Mouse (Mus musculus) C2C12 (cell line): ENCODE measurements around the gene Shisa6. TPM values are rescaled to one million over a fixed set of nuclear protein-coding genes. Genes with fewer than 3 reads are reported as not detected.

ENCODE experiments used
- H3K27me3 ChIP-seq: one replicate; pipeline ENCODE4 v1.6.1; 2011; ENCODE audit not compliant: control insufficient read depth, insufficient read depth, insufficient read length
- H3K36me3 ChIP-seq: one replicate; pipeline ENCODE4 v1.6.1; 2011; ENCODE audit not compliant: control insufficient read depth, insufficient read depth
- H3K4me3 ChIP-seq: one replicate; pipeline ENCODE4 v1.5.1; 2011; ENCODE audit warnings: mild to moderate bottlenecking, control low read depth; ENCODE audit not compliant: poor library complexity, insufficient read depth, severe bottlenecking
- H3K79me2 ChIP-seq: one replicate; pipeline ENCODE4 v1.6.1; 2011; ENCODE audit not compliant: control insufficient read depth, insufficient read depth
- H3K79me3 ChIP-seq: one replicate; pipeline ENCODE4 v1.6.1; 2011; ENCODE audit warnings: low read depth, control low read depth
- H3ac ChIP-seq: one replicate; pipeline ENCODE3; 2011; ENCODE audit warnings: low read depth; ENCODE audit not compliant: control insufficient read depth, insufficient read length
- CEBPB ChIP-seq: IDR thresholded peaks from one replicate; pipeline ENCODE4 v1.6.1; 2011; ENCODE audit warnings: low read depth, mild to moderate bottlenecking, control low read depth, moderate library complexity
- CTCF ChIP-seq: IDR thresholded peaks from one replicate; pipeline ENCODE4 v1.5.1; 2011; ENCODE audit not compliant: control insufficient read depth, insufficient read depth, insufficient read length
- FOSL1 ChIP-seq: IDR thresholded peaks from one replicate; pipeline ENCODE4 v1.8.0; 2011; ENCODE audit warnings: mild to moderate bottlenecking, low read length; ENCODE audit not compliant: poor library complexity, insufficient read depth, severe bottlenecking
- MAX ChIP-seq: IDR thresholded peaks from one replicate; pipeline ENCODE4 v1.6.1; 2011; ENCODE audit warnings: mild to moderate bottlenecking, control low read depth
- MYOD1 ChIP-seq: IDR thresholded peaks from one replicate; pipeline ENCODE4 v1.6.1; 2011; ENCODE audit warnings: low read depth; ENCODE audit not compliant: control insufficient read depth, insufficient read length
- MYOG ChIP-seq: IDR thresholded peaks from one replicate; pipeline ENCODE4 v1.6.1; 2011; ENCODE audit not compliant: control insufficient read depth, insufficient read length; ENCODE audit errors: extremely low read depth
- USF1 ChIP-seq: IDR thresholded peaks from one replicate; pipeline ENCODE4 v1.6.1; 2011; ENCODE audit warnings: low read depth, mild to moderate bottlenecking, control low read depth, moderate library complexity
- polyA plus RNA-seq: library from polyadenylated mRNA; unstranded; fragments of >200 nt; fragmentation: generic; extraction: Trizol; gene quantifications from one replicate; pipeline ENCODE4 v1.2.1, GENCODE M21; 2012; ENCODE audit warnings: missing spikeins

The Shisa6 gene
- polyA plus RNA-seq, 1 experiment: not detected

DNA sequence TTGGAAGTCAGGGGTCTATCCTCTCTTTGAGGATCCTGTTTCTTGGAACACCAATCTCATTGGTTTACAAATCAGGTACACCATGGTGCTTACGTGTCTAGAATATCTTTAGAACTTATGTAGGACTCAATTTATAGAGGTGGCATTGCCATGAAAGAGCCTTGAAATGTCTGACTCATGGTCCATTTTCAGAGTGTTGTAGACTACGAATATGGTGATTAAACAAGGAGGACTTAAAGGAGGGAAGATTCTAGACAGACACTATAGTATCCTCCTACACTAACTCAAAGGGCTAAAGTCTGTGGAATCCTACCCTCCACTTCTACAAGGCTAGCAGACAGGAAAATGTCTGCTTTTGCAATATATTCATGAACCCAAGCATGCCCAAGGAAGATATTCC is 265.6 kb downstream of the Shisa6 start:
- no peaks in the 10 kb centered on the region for H3K79me3 ChIP-seq
- no peaks in the 10 kb centered on the region for H3K36me3 ChIP-seq
- no peaks in the 10 kb centered on the region for H3K27me3 ChIP-seq
- no peak overlapping the region for H3ac ChIP-seq
- no peaks in the 10 kb centered on the region for H3K79me2 ChIP-seq
- TF ChIP-seq FOSL1: no peak
- TF ChIP-seq CEBPB: no peak
- no peak for TF ChIP-seq MYOG
- no peak for TF ChIP-seq CTCF
- TF ChIP-seq MYOD1: no peak
- no peak for TF ChIP-seq MAX
- no peak for TF ChIP-seq USF1
- no peak overlapping the region for H3K4me3 ChIP-seq

DNA sequence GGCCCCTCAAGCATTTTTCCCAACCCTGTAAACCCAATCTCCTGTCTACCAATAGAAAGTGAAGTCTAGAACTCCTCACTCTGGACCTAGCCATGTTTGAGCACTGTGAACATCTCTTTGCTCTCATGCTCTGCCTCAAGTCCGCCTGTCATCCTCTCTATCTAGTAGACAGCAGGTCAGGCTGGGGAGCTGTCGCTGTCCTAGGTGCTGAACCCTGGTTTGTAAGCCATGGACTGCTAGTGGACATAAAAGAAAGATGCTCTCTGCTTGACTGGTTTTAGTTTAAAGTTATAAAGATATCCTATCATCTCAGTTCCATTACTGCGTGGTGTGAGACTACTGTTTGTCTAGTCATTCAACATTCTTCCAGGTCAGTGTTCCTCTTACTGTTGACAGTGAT is 266.9 kb downstream of the Shisa6 start:
- TF ChIP-seq MYOD1 (no peak), MYOG (no peak), MAX (no peak), USF1 (no peak), CTCF (no peak)
- Histone ChIP-seq H3K79me2 (no peaks in the 10 kb centered on the region), H3K4me3 (no peak overlapping the region), H3K36me3 (no peaks in the 10 kb centered on the region), H3K27me3 (no peaks in the 10 kb centered on the region), H3K79me3 (no peaks in the 10 kb centered on the region), H3ac (no peak overlapping the region)

DNA sequence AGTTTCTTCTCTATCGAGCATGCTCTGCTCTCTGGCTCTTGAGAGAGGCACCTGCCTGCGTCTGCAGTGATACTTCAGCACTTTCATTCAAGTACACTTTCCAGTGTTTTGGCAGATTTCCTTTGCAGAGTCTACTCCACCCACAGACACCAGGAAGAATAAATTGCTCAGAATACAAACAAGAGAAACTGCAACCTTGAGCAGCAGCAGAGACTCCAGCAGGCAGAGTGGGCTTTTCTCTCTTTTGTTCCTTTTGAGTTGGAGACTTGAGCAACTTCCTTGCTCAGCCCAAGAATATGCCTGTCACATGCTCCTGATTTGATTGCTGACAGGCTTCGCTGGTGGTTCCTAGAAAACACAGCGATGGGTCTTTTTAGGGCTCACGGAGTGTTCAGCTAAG is 278.6 kb downstream of the Shisa6 start:
- Histone ChIP-seq H3K79me2 (no peaks in the 10 kb centered on the region), H3ac (no peak overlapping the region), H3K27me3 (no peaks in the 10 kb centered on the region), H3K79me3 (no peaks in the 10 kb centered on the region), H3K4me3 (no peak overlapping the region), H3K36me3 (no peaks in the 10 kb centered on the region)
- TF ChIP-seq FOSL1: no peak
- TF ChIP-seq MYOD1: no peak
- no peak for TF ChIP-seq CEBPB
- TF ChIP-seq MAX: no peak
- TF ChIP-seq MYOG: no peak
- TF ChIP-seq USF1: no peak
- TF ChIP-seq CTCF: no peak

DNA sequence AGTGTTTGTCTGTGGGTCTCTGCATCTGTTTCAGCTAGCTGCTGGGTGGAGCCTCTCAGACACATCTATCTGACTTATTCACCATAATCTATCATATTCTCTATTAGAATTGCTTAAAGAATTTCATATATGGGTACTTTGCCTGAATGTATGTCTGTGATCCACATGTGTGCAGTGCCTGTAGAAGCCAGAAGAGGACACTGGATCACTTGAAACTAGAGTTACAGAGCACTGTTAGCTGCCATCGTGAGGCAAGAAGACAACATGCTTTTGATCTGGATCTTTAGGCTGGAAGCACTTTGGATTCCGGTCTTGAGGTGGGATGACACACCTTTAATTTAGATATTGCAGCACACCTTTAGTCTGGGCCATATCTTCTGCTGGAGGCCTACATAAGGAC is 289.2 kb downstream of the Shisa6 start:
- Histone ChIP-seq H3K79me3 (no peaks in the 10 kb centered on the region), H3K36me3 (no peaks in the 10 kb centered on the region), H3K4me3 (no peak overlapping the region), H3ac (no peak overlapping the region), H3K79me2 (no peaks in the 10 kb centered on the region), H3K27me3 (no peaks in the 10 kb centered on the region)
- no peak for TF ChIP-seq CTCF
- no peak for TF ChIP-seq MYOD1
- no peak for TF ChIP-seq MAX
- no peak for TF ChIP-seq USF1
- no peak for TF ChIP-seq MYOG
- no peak for TF ChIP-seq FOSL1
- no peak for TF ChIP-seq CEBPB

DNA sequence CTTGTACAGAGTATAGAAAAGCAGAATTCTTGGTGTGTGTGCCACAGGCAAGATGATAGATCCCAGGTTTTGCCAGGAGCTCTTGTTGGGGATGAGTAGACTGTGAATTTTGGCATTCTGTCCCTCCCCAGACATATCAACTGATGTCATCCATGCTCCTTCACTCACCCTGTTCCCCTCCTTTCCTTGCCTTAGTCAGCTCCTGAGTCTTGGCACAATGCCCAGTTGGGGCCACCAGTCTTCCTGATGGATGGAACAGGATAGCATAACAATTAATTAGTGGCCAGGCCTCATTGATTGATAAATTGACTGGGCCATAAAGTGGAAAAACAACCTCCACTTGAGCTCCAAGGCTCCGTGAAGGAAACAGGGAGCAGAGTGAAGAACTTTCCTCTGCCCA is 292.9 kb downstream of the Shisa6 start:
- Histone ChIP-seq H3K4me3 (no peak overlapping the region), H3ac (no peak overlapping the region), H3K79me2 (no peaks in the 10 kb centered on the region), H3K27me3 (no peaks in the 10 kb centered on the region), H3K79me3 (no peaks in the 10 kb centered on the region), H3K36me3 (no peaks in the 10 kb centered on the region)
- TF ChIP-seq MYOD1 (no peak), MAX (no peak), CTCF (no peak), FOSL1 (no peak), CEBPB (no peak)

DNA sequence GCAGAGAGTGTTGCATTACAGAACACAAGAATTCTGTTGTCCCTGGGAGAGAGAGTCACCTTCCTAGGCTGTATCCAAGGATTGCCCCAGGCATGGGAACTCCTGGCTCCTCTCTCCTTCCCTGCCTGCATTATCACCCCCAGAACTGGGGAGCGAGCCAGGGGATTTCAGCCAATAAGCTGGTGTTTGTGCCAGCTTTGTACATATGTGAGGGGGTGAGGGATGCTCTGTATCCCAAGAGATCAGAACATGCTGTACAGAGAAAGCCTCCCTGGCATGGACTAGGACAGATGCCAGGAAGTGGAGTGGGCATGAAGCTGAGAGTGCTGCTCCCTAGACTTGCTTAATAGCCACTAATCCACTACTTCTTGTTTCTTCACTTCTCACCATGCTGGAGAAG is 303.6 kb downstream of the Shisa6 start:
- no peaks in the 10 kb centered on the region for H3K27me3 ChIP-seq
- no peaks in the 10 kb centered on the region for H3K79me3 ChIP-seq
- no peaks in the 10 kb centered on the region for H3K36me3 ChIP-seq
- H3ac ChIP-seq: no peak overlapping the region
- no peak overlapping the region for H3K4me3 ChIP-seq
- no peak for TF ChIP-seq CTCF
- TF ChIP-seq FOSL1: no peak
- no peak for TF ChIP-seq USF1
- no peak for TF ChIP-seq MYOG
- no peak for TF ChIP-seq MAX
- TF ChIP-seq CEBPB: no peak
- TF ChIP-seq MYOD1: no peak
- H3K79me2 ChIP-seq: no peaks in the 10 kb centered on the region
